Mouse (Mus musculus) CH12.LX (cell line): ENCODE data around the gene Mansc4. TPM values are rescaled to one million over a fixed set of nuclear protein-coding genes. Genes with fewer than 3 reads are reported as not detected.
A peak's percentile ranks its signal among the peaks of the same experiment; 100 is the strongest.

Source experiments
- DNase-seq: peaks from one replicate; pipeline ENCODE4 v3.0.0-alpha.2; 2013; ENCODE audit errors: extremely low read depth
- H3K27ac ChIP-seq: 2 replicates; pipeline ENCODE4 v1.5.1; 2012; ENCODE audit warnings: low read depth, mild to moderate bottlenecking, control low read depth, moderate library complexity; ENCODE audit not compliant: insufficient read depth
- H3K27me3 ChIP-seq: replicated peaks from 2 replicates; pipeline ENCODE3; 2012; ENCODE audit warnings: inconsistent platforms
- H3K36me3 ChIP-seq, 2 experiments: replicated peaks in 1 of 2; 2 replicates each; pipeline versions ENCODE3 to v1.6.1; 2012; ENCODE audit warnings: inconsistent platforms in 1 of 2, low read length in 1 of 2, mild to moderate bottlenecking in 1 of 2, mixed read lengths in 1 of 2, moderate library complexity in 1 of 2; ENCODE audit not compliant: control insufficient read depth in 1 of 2, insufficient read depth in 1 of 2
- H3K4me1 ChIP-seq, 2 experiments: 2 replicates each; pipeline ENCODE4 v1.6.1; 2012; ENCODE audit warnings: inconsistent platforms in 1 of 2, moderate library complexity in 1 of 2; ENCODE audit not compliant: insufficient read depth in 2 of 2, control insufficient read depth in 1 of 2
- H3K4me2 ChIP-seq: 2 replicates; pipeline ENCODE4 v1.6.1; 2012; ENCODE audit warnings: low read depth, mild to moderate bottlenecking, control low read depth; ENCODE audit not compliant: poor library complexity, insufficient read depth, severe bottlenecking
- H3K4me3 ChIP-seq, 3 experiments: fragments of 150-350 bp in 1 of 3; sonication (generic) in 1 of 3; replicated peaks in 1 of 3; 2 replicates each; pipeline versions ENCODE3 to v1.5.1; 2011 to 2012; ENCODE audit warnings: low read depth in 2 of 3, low read length in 2 of 3, mild to moderate bottlenecking in 2 of 3, moderate library complexity in 2 of 3, control low read depth in 1 of 3, improper control_type of control experiment in 1 of 3, inconsistent platforms in 1 of 3, mixed read lengths in 1 of 3; ENCODE audit not compliant: poor library complexity in 1 of 3
- H3K79me2 ChIP-seq: replicated peaks from 2 replicates; pipeline ENCODE4 v1.6.1; 2012; ENCODE audit warnings: mild to moderate bottlenecking, moderate library complexity; ENCODE audit not compliant: control insufficient read depth, poor library complexity, insufficient read depth, severe bottlenecking; ENCODE audit errors: extremely low read depth
- H3K9ac ChIP-seq: 2 replicates; pipeline ENCODE4 v1.6.1; 2012; ENCODE audit warnings: low read depth, mild to moderate bottlenecking, control low read depth, moderate library complexity; ENCODE audit not compliant: insufficient read depth
- H3K9me3 ChIP-seq: replicated peaks from 2 replicates; pipeline ENCODE3; 2012; ENCODE audit warnings: low read length, inconsistent platforms, mixed read lengths
- CHD1 ChIP-seq: IDR thresholded peaks from 2 replicates; pipeline ENCODE4 v1.6.1; 2012; ENCODE audit warnings: low read depth, low read length, improper control_type of control experiment, inconsistent platforms
- CHD2 ChIP-seq: IDR thresholded peaks from 2 replicates; pipeline ENCODE4 v1.6.1; 2011; ENCODE audit warnings: low read length, improper control_type of control experiment
- E2F4 ChIP-seq: IDR thresholded peaks from 2 replicates; pipeline ENCODE4 v1.6.1; 2011; ENCODE audit warnings: low read depth, low read length, improper control_type of control experiment; ENCODE audit not compliant: insufficient replicate concordance
- EP300 ChIP-seq: IDR thresholded peaks from 2 replicates; pipeline ENCODE4 v1.6.1; 2011; ENCODE audit warnings: low read length, improper control_type of control experiment
- IRF4 ChIP-seq: IDR thresholded peaks from 2 replicates; pipeline ENCODE4 v1.6.1; 2014; ENCODE audit warnings: low read depth, mild to moderate bottlenecking, inconsistent platforms, low read length, improper control_type of control experiment
- JUN ChIP-seq: IDR thresholded peaks from 2 replicates; pipeline ENCODE4 v1.6.1; 2011; ENCODE audit warnings: low read depth, mild to moderate bottlenecking, low read length, improper control_type of control experiment, moderate library complexity; ENCODE audit not compliant: insufficient read depth
- KAT2A ChIP-seq: IDR thresholded peaks from 2 replicates; pipeline ENCODE4 v1.6.1; 2012; ENCODE audit warnings: low read length, improper control_type of control experiment, inconsistent platforms; ENCODE audit not compliant: insufficient replicate concordance
- MAFK ChIP-seq: IDR thresholded peaks from 2 replicates; pipeline ENCODE4 v1.6.1; 2011; ENCODE audit warnings: low read length, improper control_type of control experiment; ENCODE audit not compliant: insufficient replicate concordance
- MEF2A ChIP-seq: IDR thresholded peaks from 2 replicates; pipeline ENCODE4 v1.6.1; 2014; ENCODE audit warnings: low read depth, mild to moderate bottlenecking, inconsistent platforms, low read length, improper control_type of control experiment, borderline replicate concordance
- NELFE ChIP-seq: IDR thresholded peaks from 2 replicates; pipeline ENCODE4 v1.6.1; 2011; ENCODE audit warnings: low read depth, low read length, improper control_type of control experiment
- RAD21 ChIP-seq: IDR thresholded peaks from 2 replicates; pipeline ENCODE4 v1.6.1; 2011; ENCODE audit warnings: low read depth, mild to moderate bottlenecking, low read length, improper control_type of control experiment, moderate library complexity
- RCOR1 ChIP-seq: conservative IDR thresholded peaks from 2 replicates; pipeline ENCODE4 v1.6.1; 2012; ENCODE audit warnings: low read depth, mild to moderate bottlenecking, inconsistent platforms, low read length, improper control_type of control experiment
- TCF12 ChIP-seq: IDR thresholded peaks from 2 replicates; pipeline ENCODE4 v1.6.1; 2014; ENCODE audit warnings: low read depth, mild to moderate bottlenecking, inconsistent platforms, low read length, improper control_type of control experiment
- UBTF ChIP-seq: IDR thresholded peaks from 2 replicates; pipeline ENCODE4 v1.6.1; 2012; ENCODE audit warnings: low read depth, mild to moderate bottlenecking, inconsistent platforms, low read length, improper control_type of control experiment, moderate library complexity
- USF1 ChIP-seq: IDR thresholded peaks from 2 replicates; pipeline ENCODE4 v1.6.1; 2014; ENCODE audit warnings: low read depth, mild to moderate bottlenecking, inconsistent platforms, low read length, improper control_type of control experiment
- ZMIZ1 ChIP-seq: IDR thresholded peaks from 2 replicates; pipeline ENCODE4 v1.6.1; 2012; ENCODE audit warnings: low read depth, mild to moderate bottlenecking, inconsistent platforms, low read length, improper control_type of control experiment
- dilution Hi-C: fragments of 300-500 bp; cut with MboI; formaldehyde crosslinking; loops from 2 replicates; pipeline ENCODE4 v1.14.3; 2020; ENCODE audit warnings: low sequenced_read_pairs; ENCODE audit not compliant: extremely low pct_unique_long_range_greater_than_20kb, extremely low pct_ligation_motif_present
- in situ Hi-C: fragments of 300-500 bp; cut with MboI; formaldehyde crosslinking; loops from 3 replicates; pipeline ENCODE4 v1.14.3; 2019; ENCODE audit warnings: low sequenced_read_pairs, low pct_ligation_motif_present, low pct_unique_long_range_greater_than_20kb, mixed read lengths
- polyA plus RNA-seq: library from polyadenylated mRNA; unstranded; fragments of >175 nt; gene quantifications from 2 replicates; pipeline ENCODE4 v1.2.1, GENCODE M21; 2012; ENCODE audit warnings: low read depth; ENCODE audit not compliant: insufficient read length
- total RNA-seq, 2 experiments: library from RNA; depleted of rRNA; stranded (reverse); fragments of 300-350 nt in 1 of 2; fragments of >200 nt in 1 of 2; gene quantifications; 2 replicates each; pipeline ENCODE4 v1.2.3; 2012 to 2014

Gene Mansc4
- total and polyA plus RNA-seq, 3 experiments, result 0.20 TPM; not detected in 2

DNA sequence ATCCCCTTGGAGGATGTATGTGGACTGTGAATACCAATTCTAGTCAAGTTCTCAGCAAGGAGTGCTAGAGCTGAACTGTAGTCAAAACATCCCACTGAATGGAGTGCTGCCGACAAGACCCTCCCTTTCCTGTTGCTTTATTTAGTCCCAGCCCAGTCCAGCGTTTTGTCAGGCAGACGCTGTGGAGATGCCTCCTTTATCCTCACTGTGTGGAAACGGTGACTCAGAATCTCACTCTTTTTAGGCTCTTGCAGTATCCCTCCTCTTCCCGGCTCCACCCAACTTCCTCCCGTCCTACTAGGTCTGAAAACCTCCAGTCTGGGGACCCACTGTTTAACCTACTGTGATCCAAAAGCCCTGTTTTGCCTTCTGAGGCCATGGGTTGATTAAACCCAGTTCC is 34.5 kb upstream of the Mansc4 start:
- H3K36me3 ChIP-seq, result no peaks in the 10 kb centered on the region
- H3K27ac ChIP-seq, result no peak overlapping the region; the same call in 1 of the 2 replicates
- 0 out of 2 replicates have a peak overlapping the region, but pooled peaks have one; percentile 49 for H3K9ac ChIP-seq
- no peak for DNase-seq
- dilution Hi-C loops (no loop called here), in situ Hi-C loops (no loop called here)
- peaks cover 41 to 56% of the 10 kb centered on the region in 2 experiments for H3K4me1 ChIP-seq
- TF ChIP-seq ZMIZ1 (no peak), USF1 (no peak), TCF12 (no peak), NELFE (no peak), CHD1 (no peak), E2F4 (no peak), RCOR1 (no peak), EP300 (no peak), MAFK (no peak), CHD2 (no peak), RAD21 (no peak), KAT2A (no peak), IRF4 (no peak)
- H3K27me3 ChIP-seq, result no peaks in the 10 kb centered on the region
- H3K79me2 ChIP-seq, result no peaks in the 10 kb centered on the region
- no peak overlapping the region for H3K4me3 ChIP-seq
- H3K4me2 ChIP-seq, result no peak overlapping the region
- H3K9me3 ChIP-seq, result no peaks in the 10 kb centered on the region

DNA sequence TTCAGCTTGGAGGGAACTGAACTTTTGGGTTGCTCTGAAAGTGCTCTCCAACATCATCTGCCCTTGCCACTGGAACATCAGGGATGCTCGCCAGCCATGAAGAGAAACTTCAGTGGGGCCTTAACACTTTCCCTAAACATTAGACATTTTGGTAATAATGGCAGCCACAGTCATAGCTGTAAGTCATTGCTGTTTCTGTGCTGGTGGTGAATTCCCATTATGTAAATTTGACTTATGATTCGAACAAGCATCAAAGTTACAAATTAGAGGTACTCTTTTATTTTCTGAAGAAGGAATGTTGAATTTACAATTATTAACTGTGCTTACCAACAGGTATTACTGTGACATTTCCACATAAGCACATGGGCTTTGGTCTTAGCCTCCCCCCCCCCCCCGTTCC is 31.4 kb upstream of the Mansc4 start:
- H3K4me1 ChIP-seq, result peaks cover 40 to 56% of the 10 kb centered on the region in 2 experiments
- no peak for DNase-seq
- no peak overlapping the region; the same call in 1 of the 2 replicates for H3K4me2 ChIP-seq
- no peaks in the 10 kb centered on the region for H3K36me3 ChIP-seq
- peak overlapping the region; percentile 1; the same call in 1 of the 2 replicates for H3K9ac ChIP-seq
- H3K27ac ChIP-seq, result peak overlapping the region; percentile 59
- no peaks in the 10 kb centered on the region for H3K9me3 ChIP-seq
- peak; percentile 65; the same call in 1 of the 2 replicates for TF ChIP-seq MEF2A
- peak; percentile 63; the same call in 1 of the 2 replicates for TF ChIP-seq IRF4
- no peak for TF ChIP-seq UBTF
- no peak for TF ChIP-seq JUN
- TF ChIP-seq USF1, result no peak
- TF ChIP-seq EP300, result 0 out of 2 replicates have a peak, but pooled peaks have one; percentile 9
- H3K4me3 ChIP-seq, result no peak overlapping the region
- in situ Hi-C loops, result no loop called here
- dilution Hi-C loops, result no loop called here
- no peaks in the 10 kb centered on the region for H3K79me2 ChIP-seq
- no peaks in the 10 kb centered on the region for H3K27me3 ChIP-seq
